Mouse (Mus musculus) heart, embryonic 11.5 days (tissue): ENCODE measurements around the gene Ndufb10. TPM values are rescaled to one million over a fixed set of nuclear protein-coding genes. Genes with fewer than 3 reads are reported as not detected.

Source experiments
- ATAC-seq: fragments of 200-750 bp; cut with Nextera tagmentation; replicated peaks from 2 replicates; pipeline ENCODE4 v1.8.0; 2017; ENCODE audit warnings: moderate library complexity; ENCODE audit not compliant: insufficient number of reproducible peaks, low FRiP score, low TSS enrichment
- H3K27ac ChIP-seq: fragments of 300-500 bp; sonication (generic); 2 replicates; pipeline ENCODE4 v1.5.1; 2014; ENCODE audit warnings: mild to moderate bottlenecking, low read depth, low read length
- H3K27me3 ChIP-seq: fragments of 300-500 bp; sonication (generic); 2 replicates; pipeline ENCODE4 v1.6.1; 2014; ENCODE audit warnings: mild to moderate bottlenecking, low read length, mixed read lengths; ENCODE audit not compliant: control insufficient read depth, insufficient read depth
- H3K36me3 ChIP-seq: fragments of 300-500 bp; sonication (generic); 2 replicates; pipeline ENCODE4 v1.6.1; 2014; ENCODE audit warnings: mild to moderate bottlenecking, low read length, moderate library complexity, mixed read lengths; ENCODE audit not compliant: control insufficient read depth, insufficient read depth
- H3K4me1 ChIP-seq: fragments of 300-500 bp; sonication (generic); 2 replicates; pipeline ENCODE4 v1.6.1; 2014; ENCODE audit warnings: low read length; ENCODE audit not compliant: control insufficient read depth, insufficient read depth
- H3K4me2 ChIP-seq: fragments of 300-500 bp; sonication (generic); 2 replicates; pipeline ENCODE4 v1.6.1; 2014; ENCODE audit warnings: mild to moderate bottlenecking, moderate library complexity
- H3K4me3 ChIP-seq: fragments of 300-500 bp; sonication (generic); 2 replicates; pipeline ENCODE4 v1.5.1; 2014; ENCODE audit warnings: low read depth, low read length
- H3K9ac ChIP-seq: fragments of 300-500 bp; sonication (generic); 2 replicates; pipeline ENCODE4 v1.6.1; 2014; ENCODE audit warnings: mild to moderate bottlenecking, low read depth, low read length, moderate library complexity
- H3K9me3 ChIP-seq: fragments of 300-500 bp; sonication (generic); replicated peaks from 2 replicates; pipeline ENCODE4 v1.6.1; 2016; ENCODE audit warnings: low read length; ENCODE audit not compliant: control insufficient read depth
- WGBS: fragments of 180-500 bp; shearing (Covaris S2); extraction: QIAGEN DNeasy Blood & Tissue Kit; methylation state at CpG from one replicate; pipeline ENCODE4 v1.1.7; 2014; ENCODE audit not compliant: insufficient replicate concordance; 5-methylcytosine and 5-hydroxymethylcytosine counted together
- polyA plus RNA-seq: library from polyadenylated mRNA; unstranded; fragments of >200 nt; fragmentation: Nextera tagmentation; extraction: Ambion mirVana; gene quantifications from 2 replicates; pipeline ENCODE4 v1.2.1, GENCODE M21; 2014

Ndufb10 gene
- polyA plus RNA-seq, 1 experiment from 2014 or later: 401 TPM

DNA sequence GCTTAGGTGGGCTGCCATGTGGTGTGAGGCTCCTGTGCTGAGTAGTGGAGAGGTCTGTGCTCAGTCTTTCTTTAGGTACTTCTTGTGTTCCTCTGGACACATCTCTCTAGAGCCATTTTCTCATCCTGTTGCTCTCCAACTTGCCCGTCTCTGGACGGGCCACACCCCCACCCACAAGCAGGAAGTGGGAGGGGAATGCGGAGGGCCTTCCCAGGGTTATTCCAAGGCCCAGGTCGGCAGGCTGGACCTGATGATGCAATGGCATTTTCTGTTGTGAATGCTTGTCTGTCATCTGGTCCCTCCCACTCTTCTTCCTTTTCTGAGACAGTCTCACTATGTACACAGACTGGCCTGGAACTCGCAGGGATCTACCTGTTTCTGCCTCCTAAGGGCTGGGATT lies 52.1 kb downstream of the Ndufb10 start:
- Histone ChIP-seq H3K27ac (no peak overlapping the region), H3K4me1 (peaks cover 27% of the 10 kb centered on the region), H3K4me3 (no peak overlapping the region), H3K9me3 (no peaks in the 10 kb centered on the region), H3K36me3 (peaks cover 3% of the 10 kb centered on the region), H3K27me3 (no peaks in the 10 kb centered on the region), H3K4me2 (peak overlapping the region; percentile 90; the same call in 1 of the 2 replicates), H3K9ac (no peak overlapping the region)
- ATAC-seq: no peak; the same call in 1 of the 2 replicates
- 21% methylated on average over 5 of the region's 5 CpGs for WGBS

Other genes with a start within 250 kb of the Ndufb10 start
- gene Mlst8, start 245.4 kb downstream of the Ndufb10 start, polyA plus RNA-seq: 17.5 and 20.9 TPM in 2 replicates
- gene Caskin1, start 235.9 kb downstream of the Ndufb10 start, polyA plus RNA-seq: 0.40 and 0.49 TPM in 2 replicates
- gene Traf7, start 196.5 kb downstream of the Ndufb10 start, polyA plus RNA-seq: 72.3 and 80.1 TPM in 2 replicates
- gene Rab26, start 190.3 kb downstream of the Ndufb10 start, polyA plus RNA-seq: 1.1 and 1.9 TPM in 2 replicates
- gene Pkd1, start 174.6 kb downstream of the Ndufb10 start, polyA plus RNA-seq: 8.9 and 9.2 TPM in 2 replicates
- gene Tsc2, start 91.8 kb downstream of the Ndufb10 start, polyA plus RNA-seq: 46.7 and 50.6 TPM in 2 replicates
- 9.1 and 9.8 TPM in 2 replicates for gene Nthl1, start 91.8 kb downstream of the Ndufb10 start, polyA plus RNA-seq
- 52.7 and 58.0 TPM in 2 replicates for gene Slc9a3r2, start 74.2 kb downstream of the Ndufb10 start, polyA plus RNA-seq
- not detected in 2 replicates for gene Npw, start 66.0 kb downstream of the Ndufb10 start, polyA plus RNA-seq
- 19.7 and 22.0 TPM in 2 replicates for gene Zfp598, start 54.8 kb downstream of the Ndufb10 start, polyA plus RNA-seq
- 0.39 and 0.65 TPM in 2 replicates for gene Syngr3, start 34.5 kb downstream of the Ndufb10 start, polyA plus RNA-seq
- 36.7 and 39.0 TPM in 2 replicates for gene Gfer, start 28.3 kb downstream of the Ndufb10 start, polyA plus RNA-seq
- 0.49 and 1.1 TPM in 2 replicates for gene Noxo1, start 28.2 kb downstream of the Ndufb10 start, polyA plus RNA-seq
- gene Tbl3, start 16.8 kb downstream of the Ndufb10 start, polyA plus RNA-seq: 50.9 and 54.8 TPM in 2 replicates
- not detected in 2 replicates for gene Rnf151, start 6.4 kb downstream of the Ndufb10 start, polyA plus RNA-seq
- gene Rps2, start 6.4 kb downstream of the Ndufb10 start, polyA plus RNA-seq: 1,091 and 1,195 TPM in 2 replicates
- 0.40 and 0.44 TPM in 2 replicates for gene Rpl3l, start 3.3 kb upstream of the Ndufb10 start, polyA plus RNA-seq
- gene Msrb1, start 12.2 kb upstream of the Ndufb10 start, polyA plus RNA-seq: 19.5 and 20.9 TPM in 2 replicates
- 0.34 TPM in 1 of 2 replicates, not detected in the other for gene Hs3st6, start 28.5 kb upstream of the Ndufb10 start, polyA plus RNA-seq
- gene Meiob, start 79.8 kb upstream of the Ndufb10 start, polyA plus RNA-seq: not detected in 2 replicates
- gene Hagh, start 115.7 kb upstream of the Ndufb10 start, polyA plus RNA-seq: 42.6 and 48.8 TPM in 2 replicates
- 38.0 and 39.5 TPM in 2 replicates for gene Fahd1, start 125.9 kb upstream of the Ndufb10 start, polyA plus RNA-seq
- 0.14 TPM in 1 of 2 replicates, not detected in the other for gene Igfals, start 141.5 kb upstream of the Ndufb10 start, polyA plus RNA-seq
- 42.3 and 43.3 TPM in 2 replicates for gene Nubp2, start 161.9 kb upstream of the Ndufb10 start, polyA plus RNA-seq
- gene Spsb3, start 162.2 kb upstream of the Ndufb10 start, polyA plus RNA-seq: 25.2 and 26.5 TPM in 2 replicates
- gene Eme2, start 170.6 kb upstream of the Ndufb10 start, polyA plus RNA-seq: 15.3 and 19.3 TPM in 2 replicates
- 85.6 and 92.1 TPM in 2 replicates for gene Mrps34, start 170.6 kb upstream of the Ndufb10 start, polyA plus RNA-seq
- 35.7 and 37.9 TPM in 2 replicates for gene Nme3, start 172.0 kb upstream of the Ndufb10 start, polyA plus RNA-seq
- 33.0 and 34.2 TPM in 2 replicates for gene Mapk8ip3, start 212.5 kb upstream of the Ndufb10 start, polyA plus RNA-seq
- gene Jpt2, start 236.2 kb upstream of the Ndufb10 start, polyA plus RNA-seq: 109 and 148 TPM in 2 replicates